In the genomic region with DNA sequence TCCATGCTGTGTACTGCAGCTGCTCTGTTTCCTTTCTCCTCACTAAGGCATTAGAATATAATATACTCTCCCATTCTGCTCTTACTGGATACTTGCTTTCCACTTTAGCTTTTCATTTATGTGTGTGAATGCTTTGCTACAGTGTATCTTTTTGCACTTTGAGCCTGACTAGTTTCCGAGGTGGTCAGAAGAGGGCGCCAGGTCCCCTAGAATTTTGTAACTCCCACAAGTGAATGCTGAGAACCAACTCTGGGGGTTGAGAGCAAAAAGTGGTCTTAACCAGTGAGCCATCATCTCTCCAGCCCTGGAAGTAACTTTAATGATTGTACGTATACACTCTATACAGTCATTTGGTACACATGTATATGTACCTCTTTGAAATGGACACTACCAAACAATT, we compare ENCODE assay signal across 9 mouse cellular contexts. TPM values are rescaled to one million over a fixed set of nuclear protein-coding genes. Genes with fewer than 3 reads are reported as not detected.
DNase-seq lines count a peak whose midpoint lies in the region; ATAC-seq and TF ChIP-seq lines count a peak whose summit lies in the region.
"Had no signal": no experiment of that assay in that cellular context is flagged by ENCODE, and none has a peak within 500 bp of the region (broad histone marks: within the 10 kb centered on the region; RNA-seq: fewer than 3 reads in every experiment).

No protein-coding gene starts in this region.

- H3K9me3 ChIP-seq in forebrain, embryonic 11.5 days (ENCODE audit: control insufficient read depth, low read length), result no peaks in the 10 kb centered on the region
- no peaks in the 10 kb centered on the region for H3K9me3 ChIP-seq in intestine, postnatal 0 days (ENCODE audit: control insufficient read depth)
- H3K9me3 ChIP-seq: liver, embryonic 13.5 days had no signal

- H3K27ac ChIP-seq in kidney, adult 2 months (ENCODE audit: insufficient read depth, low read depth, low read length), result no peak overlapping the region
- no peak overlapping the region for H3K27ac ChIP-seq in forebrain, embryonic 11.5 days (ENCODE audit: low read depth, low read length)
- H3K27ac ChIP-seq in intestine, postnatal 0 days (ENCODE audit: low read depth, low read length), result no peak overlapping the region
- H3K27ac ChIP-seq: liver, embryonic 13.5 days had no signal

- no peak overlapping the region for H3K4me3 ChIP-seq in kidney, adult 2 months (ENCODE audit: insufficient read depth, low read depth, low read length)
- no peak overlapping the region; the same call in 1 of the 2 replicates for H3K4me3 ChIP-seq in forebrain, embryonic 11.5 days (ENCODE audit: low read depth, low read length)
- H3K4me3 ChIP-seq in intestine, postnatal 0 days (ENCODE audit: low read depth, low read length), result no peak overlapping the region

- peak; percentile 15 for DNase-seq in kidney, adult 2 months
- DNase-seq in kidney, adult 9 months, result no peak
- DNase-seq in 416B (ENCODE audit: low read depth), result peak; percentile 17
- DNase-seq in adrenal gland, postnatal 10 days, result peak; percentile 40
- DNase-seq in forebrain, embryonic 11.5 days (ENCODE audit: low spot score), result peak; percentile 66
- peak; percentile 51 for DNase-seq in testis, postnatal 10 days (ENCODE audit: low spot score)
- DNase-seq: liver, embryonic 13.5 days had no signal

- WGBS in kidney, adult 2 months, result 44% methylated on average over 3 of the region's 3 CpGs
- WGBS in forebrain, embryonic 11.5 days, result 31% methylated on average over 3 of the region's 3 CpGs
- 53% methylated on average over 3 of the region's 3 CpGs for WGBS in intestine, postnatal 0 days

- TF ChIP-seq CTCF in kidney, adult 2 months (conservative IDR thresholded peaks at IDR 0.05; ENCODE audit: insufficient read depth, insufficient read length, low read depth, low read length), result peak; percentile 40; the same call in 1 of the 2 replicates
- peak; percentile 53 for TF ChIP-seq CTCF in intestine, postnatal 0 days (IDR thresholded peaks at IDR 0.05; ENCODE audit: low read depth)

- H3K27me3 ChIP-seq in kidney, adult 2 months (replicated peaks; ENCODE audit: control insufficient read depth, insufficient read depth, low read length), result no peaks in the 10 kb centered on the region; the same call in 1 of the 2 replicates
- peaks cover 7% of the 10 kb centered on the region for H3K27me3 ChIP-seq in forebrain, embryonic 11.5 days (ENCODE audit: control insufficient read depth, insufficient read depth, low read length)
- H3K27me3 ChIP-seq in intestine, postnatal 0 days (replicated peaks; ENCODE audit: control insufficient read depth, insufficient read depth, low read length), result peaks cover 25% of the 10 kb centered on the region

- no peak overlapping the region for H3K9ac ChIP-seq in forebrain, embryonic 11.5 days (ENCODE audit: low read length)
- H3K9ac ChIP-seq in intestine, postnatal 0 days (ENCODE audit: low read depth, low read length), result no peak overlapping the region

- no peak for TF ChIP-seq POLR2A in kidney, adult 2 months (IDR thresholded peaks at IDR 0.05; ENCODE audit: low read depth, low read length)

- peak overlapping the region; percentile 99; the same call in 1 of the 2 replicates for H3K4me2 ChIP-seq in forebrain, embryonic 11.5 days (ENCODE audit: low read depth, low read length, severe bottlenecking)
- no peak overlapping the region for H3K4me2 ChIP-seq in intestine, postnatal 0 days (replicated peaks; ENCODE audit: low read depth)

- ATAC-seq in forebrain, embryonic 11.5 days (replicated peaks; ENCODE audit: low FRiP score), result no peak
- ATAC-seq in intestine, postnatal 0 days, result no peak
- no peak for ATAC-seq in erythroid progenitor cell, adult 5-6 weeks (replicated peaks; ENCODE audit: low FRiP score, poor library complexity, severe bottlenecking)

- no peaks in the 10 kb centered on the region for H3K36me3 ChIP-seq in kidney, adult 2 months (ENCODE audit: control insufficient read depth, insufficient read depth, low read length)
- no peaks in the 10 kb centered on the region for H3K36me3 ChIP-seq in forebrain, embryonic 11.5 days (ENCODE audit: control insufficient read depth, insufficient read depth, low read length)
- H3K36me3 ChIP-seq in intestine, postnatal 0 days (ENCODE audit: control insufficient read depth, insufficient read depth), result no peaks in the 10 kb centered on the region
- H3K36me3 ChIP-seq: liver, embryonic 13.5 days had no signal

- H3K4me1 ChIP-seq in kidney, adult 2 months (ENCODE audit: control insufficient read depth, insufficient read depth, low read length), result no peaks in the 10 kb centered on the region
- no peaks in the 10 kb centered on the region; the same call in 1 of the 2 replicates for H3K4me1 ChIP-seq in forebrain, embryonic 11.5 days (replicated peaks; ENCODE audit: control insufficient read depth, insufficient read depth, low read length)
- H3K4me1 ChIP-seq in intestine, postnatal 0 days (replicated peaks; ENCODE audit: control insufficient read depth, insufficient read depth, low read length), result no peaks in the 10 kb centered on the region

RNA-seq across cellular contexts. Expression of gene Lonrf2, which starts 1.6 kb away (rescaled TPM):
- polyA plus RNA-seq in kidney, adult 2 months (2012; rRNA removed), result 0.34 and 0.38 TPM in 2 replicates
- total RNA-seq in adrenal gland, postnatal 10 days (2021), result 1 to 10 TPM; 4.3 to 6.7 TPM
- polyA plus RNA-seq in forebrain, embryonic 11.5 days (2014; fragmentation: Nextera tagmentation; extraction: Ambion mirVana), result 2.4 and 2.9 TPM in 2 replicates
- 0.38 and 0.52 TPM in 2 replicates for polyA plus RNA-seq in intestine, postnatal 0 days (2015; fragmentation: Nextera tagmentation; extraction: Ambion mirVana)
- total RNA-seq in erythroid progenitor cell, adult 5-6 weeks (2015; ENCODE audit: low replicate concordance), result 1.1 TPM in 1 of 2 replicates, not detected in the other
- under 0.01 and 0.26 TPM in 2 replicates for total RNA-seq in erythroid progenitor cell, adult 5-6 weeks (2017; ENCODE audit: low replicate concordance)
